Mouse (Mus musculus) brain, adult 10 weeks (tissue): ENCODE measurements around the gene Vapb. TPM values are rescaled to one million over a fixed set of nuclear protein-coding genes. Genes with fewer than 3 reads are reported as not detected.

ENCODE experiments used
- polyA plus RNA-seq: library from polyadenylated mRNA; stranded (reverse); fragments of 350-450 nt; fragmentation: Illumina TruSeq; extraction: RNeasy Lipid Tissue Mini Kit (QIAGEN cat#74804); gene quantifications from one replicate; pipeline ENCODE4 v1.2.3, GENCODE M21; 2015; ENCODE audit warnings: low read depth, low replicate concordance

The Vapb gene
- 131 TPM for polyA plus RNA-seq

GRCm38 (mm10) chr2:173737222-173737989, at the start of gene Vapb:
Vapb (plus strand) TSS chr2:173737511.

GRCm38 (mm10) chr2:173719115-173719514, 18.2 kb upstream of the Vapb start, which contains the start of gene 1700010B08Rik:
1700010B08Rik (plus strand) TSS chr2:173719415.

Other genes starting within 250 kb of the Vapb start
- not detected for gene 1700021F07Rik, start 214.9 kb upstream of the Vapb start, polyA plus RNA-seq
- gene Ankrd60, start 159.1 kb upstream of the Vapb start, polyA plus RNA-seq, result not detected
- gene Rab22a, start 77.8 kb upstream of the Vapb start, polyA plus RNA-seq, result 18.6 TPM
- not detected for gene 1700010B08Rik, start 18.1 kb upstream of the Vapb start, polyA plus RNA-seq